Mouse (Mus musculus): ENCODE measurements around the gene Gid4. TPM values are rescaled to one million over a fixed set of nuclear protein-coding genes. Genes with fewer than 3 reads are reported as not detected.

Gid4 gene
- polyA plus RNA-seq, 1 experiment: 8.1 TPM

GRCm38 (mm10) chr11:60370431-60370830 is 46.5 kb upstream of the Gid4 start:
- TF ChIP-seq MYOG (IDR thresholded peaks at IDR 0.05; ENCODE audit: control insufficient read depth in 1 of 3, insufficient read depth in 1 of 3, insufficient read length in 2 of 3, low read depth in 2 of 3): no peak
- no peak for TF ChIP-seq CEBPB (IDR thresholded peaks at IDR 0.05; ENCODE audit: insufficient read depth, poor library complexity, severe bottlenecking)
- TF ChIP-seq SRF (IDR thresholded peaks at IDR 0.05; ENCODE audit: control insufficient read depth, insufficient read length, low read depth): no peak
- TF ChIP-seq POLR2A (IDR thresholded peaks at IDR 0.05; ENCODE audit: insufficient read length, low read depth): no peak
- TF ChIP-seq TCF12 (IDR thresholded peaks at IDR 0.05; ENCODE audit: insufficient read depth, poor library complexity, severe bottlenecking): no peak
- TF ChIP-seq POLR2AphosphoS2 (IDR thresholded peaks at IDR 0.05; ENCODE audit: insufficient read length, low read depth): no peak
- no peaks in the 10 kb centered on the region for H3K36me3 ChIP-seq (ENCODE audit: control insufficient read depth, insufficient read depth)
- H3K4me3 ChIP-seq: no peak overlapping the region
- no peak overlapping the region for H3ac ChIP-seq (ENCODE audit: control insufficient read depth, insufficient read length)
- H3K4me2 ChIP-seq (ENCODE audit: low read depth): no peak overlapping the region
- H3K27me3 ChIP-seq (ENCODE audit: control insufficient read depth, insufficient read depth, insufficient read length): no peaks in the 10 kb centered on the region
- H3K79me2 ChIP-seq (ENCODE audit: control insufficient read depth, insufficient read depth): no peaks in the 10 kb centered on the region

- Histone ChIP-seq H3K27me3 (ENCODE audit: control insufficient read depth, insufficient read depth, insufficient read length) (no peaks in the 10 kb centered on the region), H3K36me3 (ENCODE audit: control insufficient read depth, insufficient read depth) (no peaks in the 10 kb centered on the region), H3K4me3 (no peak overlapping the region), H3ac (ENCODE audit: control insufficient read depth, insufficient read length) (no peak overlapping the region), H3K4me2 (ENCODE audit: low read depth) (no peak overlapping the region), H3K79me2 (ENCODE audit: control insufficient read depth, insufficient read depth) (no peaks in the 10 kb centered on the region)
- TF ChIP-seq REST (IDR thresholded peaks at IDR 0.05; ENCODE audit: insufficient read depth, insufficient read length): no peak
- TF ChIP-seq MAX (IDR thresholded peaks at IDR 0.05; ENCODE audit: low read depth): no peak
- TF ChIP-seq CEBPB (IDR thresholded peaks at IDR 0.05; ENCODE audit: insufficient read depth, poor library complexity, severe bottlenecking): no peak
- TF ChIP-seq POLR2AphosphoS2 (IDR thresholded peaks at IDR 0.05; ENCODE audit: insufficient read length, low read depth): no peak
- no peak for TF ChIP-seq MYOD1 (IDR thresholded peaks at IDR 0.05; ENCODE audit: control insufficient read depth in 1 of 3, insufficient read length in 2 of 3, low read depth in 2 of 3)
- TF ChIP-seq POLR2A (IDR thresholded peaks at IDR 0.05; ENCODE audit: insufficient read length, low read depth): no peak
- no peak for TF ChIP-seq E2F4 (IDR thresholded peaks at IDR 0.05; ENCODE audit: insufficient read depth)
- no peak for TF ChIP-seq TCF3 (IDR thresholded peaks at IDR 0.05; ENCODE audit: insufficient read length, low read depth)
- no peak for TF ChIP-seq MYOG (IDR thresholded peaks at IDR 0.05; ENCODE audit: control insufficient read depth in 1 of 3, insufficient read depth in 1 of 3, insufficient read length in 2 of 3, low read depth in 2 of 3)
- no peak for TF ChIP-seq TCF12 (IDR thresholded peaks at IDR 0.05; ENCODE audit: insufficient read depth, poor library complexity, severe bottlenecking)
- no peak for TF ChIP-seq USF1 (IDR thresholded peaks at IDR 0.05; ENCODE audit: low read depth)
- TF ChIP-seq SRF (IDR thresholded peaks at IDR 0.05; ENCODE audit: control insufficient read depth, insufficient read length, low read depth): no peak
These were observed 42.5 kb upstream of the Gid4 start for GRCm38 (mm10) chr11:60374481-60374880.

GRCm38 (mm10) chr11:60383518-60383917 is 33.4 kb upstream of the Gid4 start:
- Histone ChIP-seq H3K4me3 (no peak overlapping the region), H3K79me2 (ENCODE audit: control insufficient read depth, insufficient read depth) (no peaks in the 10 kb centered on the region), H3K36me3 (ENCODE audit: control insufficient read depth, insufficient read depth) (no peaks in the 10 kb centered on the region), H3ac (ENCODE audit: control insufficient read depth, insufficient read length) (no peak overlapping the region), H3K27me3 (ENCODE audit: control insufficient read depth, insufficient read depth, insufficient read length) (no peaks in the 10 kb centered on the region), H3K4me2 (ENCODE audit: low read depth) (no peak overlapping the region)
- TF ChIP-seq MYOG (IDR thresholded peaks at IDR 0.05; ENCODE audit: control insufficient read depth in 1 of 3, insufficient read depth in 1 of 3, insufficient read length in 2 of 3, low read depth in 2 of 3) (no peak), MAX (IDR thresholded peaks at IDR 0.05; ENCODE audit: low read depth) (no peak), SRF (IDR thresholded peaks at IDR 0.05; ENCODE audit: control insufficient read depth, insufficient read length, low read depth) (no peak), CEBPB (IDR thresholded peaks at IDR 0.05; ENCODE audit: insufficient read depth, poor library complexity, severe bottlenecking) (no peak), TCF3 (IDR thresholded peaks at IDR 0.05; ENCODE audit: insufficient read length, low read depth) (no peak), REST (IDR thresholded peaks at IDR 0.05; ENCODE audit: insufficient read depth, insufficient read length) (no peak), POLR2A (IDR thresholded peaks at IDR 0.05; ENCODE audit: insufficient read length, low read depth) (no peak), MYOD1 (IDR thresholded peaks at IDR 0.05; ENCODE audit: control insufficient read depth in 1 of 3, insufficient read length in 2 of 3, low read depth in 2 of 3) (no peak), USF1 (IDR thresholded peaks at IDR 0.05; ENCODE audit: low read depth) (no peak)

- Histone ChIP-seq H3K36me3 (ENCODE audit: control insufficient read depth, insufficient read depth) (no peaks in the 10 kb centered on the region), H3K4me3 (no peak overlapping the region)
- TF ChIP-seq TCF12 (IDR thresholded peaks at IDR 0.05; ENCODE audit: insufficient read depth, poor library complexity, severe bottlenecking) (no peak), POLR2A (IDR thresholded peaks at IDR 0.05; ENCODE audit: insufficient read length, low read depth) (no peak), E2F4 (IDR thresholded peaks at IDR 0.05; ENCODE audit: insufficient read depth) (no peak), TCF3 (IDR thresholded peaks at IDR 0.05; ENCODE audit: insufficient read length, low read depth) (no peak), REST (IDR thresholded peaks at IDR 0.05; ENCODE audit: insufficient read depth, insufficient read length) (no peak)
These were observed 32.1 kb upstream of the Gid4 start for GRCm38 (mm10) chr11:60384762-60385421.

GRCm38 (mm10) chr11:60385946-60386345 is 31.0 kb upstream of the Gid4 start:
- Histone ChIP-seq H3ac (ENCODE audit: control insufficient read depth, insufficient read length) (no peak overlapping the region), H3K27me3 (ENCODE audit: control insufficient read depth, insufficient read depth, insufficient read length) (no peaks in the 10 kb centered on the region), H3K4me3 (no peak overlapping the region), H3K36me3 (ENCODE audit: control insufficient read depth, insufficient read depth) (no peaks in the 10 kb centered on the region), H3K79me2 (ENCODE audit: control insufficient read depth, insufficient read depth) (no peaks in the 10 kb centered on the region), H3K4me2 (ENCODE audit: low read depth) (no peak overlapping the region)
- TF ChIP-seq USF1 (IDR thresholded peaks at IDR 0.05; ENCODE audit: low read depth) (no peak), MYOD1 (IDR thresholded peaks at IDR 0.05; ENCODE audit: control insufficient read depth in 1 of 3, insufficient read length in 2 of 3, low read depth in 2 of 3) (no peak), TCF3 (IDR thresholded peaks at IDR 0.05; ENCODE audit: insufficient read length, low read depth) (no peak), CEBPB (IDR thresholded peaks at IDR 0.05; ENCODE audit: insufficient read depth, poor library complexity, severe bottlenecking) (no peak), E2F4 (IDR thresholded peaks at IDR 0.05; ENCODE audit: insufficient read depth) (no peak), POLR2A (IDR thresholded peaks at IDR 0.05; ENCODE audit: insufficient read length, low read depth) (no peak), TCF12 (IDR thresholded peaks at IDR 0.05; ENCODE audit: insufficient read depth, poor library complexity, severe bottlenecking) (no peak)

More at GRCm38 (mm10) chr11:60384762-60385421, 32.1 kb upstream of the Gid4 start:
- H3K4me2 ChIP-seq (ENCODE audit: low read depth): no peak overlapping the region
- no peaks in the 10 kb centered on the region for H3K27me3 ChIP-seq (ENCODE audit: control insufficient read depth, insufficient read depth, insufficient read length)
- no peak overlapping the region for H3ac ChIP-seq (ENCODE audit: control insufficient read depth, insufficient read length)
- no peaks in the 10 kb centered on the region for H3K79me2 ChIP-seq (ENCODE audit: control insufficient read depth, insufficient read depth)
